In the genomic region with DNA sequence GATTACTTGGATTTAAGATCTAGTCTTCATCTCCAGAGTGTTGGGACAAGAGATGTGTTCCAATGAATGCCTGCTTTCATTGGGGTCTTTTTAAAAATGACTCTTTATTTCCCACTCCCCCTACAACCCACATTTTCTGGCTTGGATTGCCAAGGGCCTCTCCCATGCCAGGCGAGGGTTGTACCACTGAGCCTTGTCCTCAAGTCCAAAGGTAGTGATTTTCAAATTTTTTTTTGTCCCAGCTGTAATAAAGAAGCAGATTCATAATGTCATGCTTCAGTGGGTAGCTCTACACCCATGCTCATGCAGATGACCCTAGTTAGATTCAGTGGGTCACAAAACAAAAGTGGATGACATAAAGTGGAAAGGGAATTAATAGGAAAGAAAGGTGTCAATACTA, we compare ENCODE assay signal across 22 mouse cellular contexts. TPM values are rescaled to one million over a fixed set of nuclear protein-coding genes. Genes with fewer than 3 reads are reported as not detected.
DNase-seq lines count a peak whose midpoint lies in the region; ATAC-seq and TF ChIP-seq lines count a peak whose summit lies in the region.
"Had no signal": no experiment of that assay in that cellular context is flagged by ENCODE, and none has a peak within 500 bp of the region (broad histone marks: within the 10 kb centered on the region; RNA-seq: fewer than 3 reads in every experiment).

No protein-coding gene starts in this region.

- no peak for TF ChIP-seq CTCF in intestine, postnatal 0 days (IDR thresholded peaks at IDR 0.05; ENCODE audit: low read depth)
- TF ChIP-seq CTCF in kidney, adult 2 months (conservative IDR thresholded peaks at IDR 0.05; ENCODE audit: insufficient read depth, insufficient read length, low read depth, low read length) = no peak
- no peak for TF ChIP-seq CTCF in liver, adult 2 months (IDR thresholded peaks at IDR 0.05; ENCODE audit: low read depth, low read length)

- no peaks in the 10 kb centered on the region for H3K27me3 ChIP-seq in intestine, postnatal 0 days (replicated peaks; ENCODE audit: control insufficient read depth, insufficient read depth, low read length)
- no peaks in the 10 kb centered on the region for H3K27me3 ChIP-seq in intestine, embryonic 16.5 days (replicated peaks; ENCODE audit: control insufficient read depth, insufficient read depth, low read length)
- H3K27me3 ChIP-seq in kidney, adult 2 months (replicated peaks; ENCODE audit: control insufficient read depth, insufficient read depth, low read length) = no peaks in the 10 kb centered on the region
- H3K27me3 ChIP-seq in liver, adult 2 months (ENCODE audit: control insufficient read depth, insufficient read depth, low read length) = no peaks in the 10 kb centered on the region
- H3K27me3 ChIP-seq in liver, embryonic 11.5 days (replicated peaks; ENCODE audit: control insufficient read depth, insufficient read depth, low read length) = no peaks in the 10 kb centered on the region
- H3K27me3 ChIP-seq: CH12.LX, Patski had no signal

- no peaks in the 10 kb centered on the region; the same call in 1 of the 2 replicates for H3K79me2 ChIP-seq in liver, adult 2 months (ENCODE audit: control insufficient read depth, insufficient read depth, low read length)

- H3K27ac ChIP-seq in intestine, postnatal 0 days (ENCODE audit: low read depth, low read length) = no peak overlapping the region
- H3K27ac ChIP-seq in intestine, embryonic 16.5 days (ENCODE audit: low read length) = no peak overlapping the region
- no peak overlapping the region for H3K27ac ChIP-seq in kidney, adult 2 months (ENCODE audit: insufficient read depth, low read depth, low read length)
- H3K27ac ChIP-seq in liver, adult 2 months (replicated peaks; ENCODE audit: insufficient read depth, low read depth, low read length) = no peak overlapping the region
- H3K27ac ChIP-seq in liver, embryonic 11.5 days (ENCODE audit: low read depth, low read length) = no peak overlapping the region

- peak; percentile 52 for DNase-seq in kidney, adult 2 months
- no peak for DNase-seq in kidney, postnatal 4 days
- DNase-seq in kidney, adult 9 months = peak; percentile 56
- no peak for DNase-seq in kidney, postnatal 36 days
- peak; percentile 55 for DNase-seq in liver, adult 2 months (ENCODE audit: extremely low read depth, low read depth, low spot score)
- DNase-seq in liver, embryonic 11.5 days (ENCODE audit: low spot score) = no peak
- DNase-seq: adrenal gland, adult 2 months; adrenal gland, adult 8-10 months; adrenal gland, postnatal 10 days; adrenal gland, postnatal 14 days; adrenal gland, postnatal 25 days; adrenal gland, postnatal 36 days; B cell, adult 2 months; cerebellum, adult 11 months; cerebellum, adult 11-12 months had no signal

- H3K36me3 ChIP-seq in intestine, postnatal 0 days (ENCODE audit: control insufficient read depth, insufficient read depth) = no peaks in the 10 kb centered on the region
- no peaks in the 10 kb centered on the region for H3K36me3 ChIP-seq in intestine, embryonic 16.5 days (ENCODE audit: control insufficient read depth, insufficient read depth, low read length)
- H3K36me3 ChIP-seq in kidney, adult 2 months (ENCODE audit: control insufficient read depth, insufficient read depth, low read length) = peaks cover 2% of the 10 kb centered on the region; the same call in 1 of the 2 replicates
- H3K36me3 ChIP-seq in liver, adult 2 months (ENCODE audit: control insufficient read depth, insufficient read depth, low read length) = peaks cover 30% of the 10 kb centered on the region
- H3K36me3 ChIP-seq in liver, embryonic 11.5 days (ENCODE audit: control insufficient read depth, insufficient read depth, low read length) = no peaks in the 10 kb centered on the region; the same call in 1 of the 2 replicates

- WGBS in intestine, postnatal 0 days = 31% methylated on average over 1 of the region's 1 CpGs
- WGBS in intestine, embryonic 16.5 days = 72% methylated on average over 1 of the region's 1 CpGs
- 61% methylated on average over 1 of the region's 1 CpGs for WGBS in kidney, adult 2 months
- WGBS in liver, adult 2 months = 24% methylated on average over 1 of the region's 1 CpGs
- WGBS in liver, embryonic 11.5 days = 65% methylated on average over 1 of the region's 1 CpGs

- H3K4me2 ChIP-seq in intestine, postnatal 0 days (replicated peaks; ENCODE audit: low read depth) = no peak overlapping the region
- H3K4me2 ChIP-seq in intestine, embryonic 16.5 days (ENCODE audit: low read depth, low read length) = no peak overlapping the region
- H3K4me2 ChIP-seq in liver, embryonic 11.5 days = no peak overlapping the region

- no peak for TF ChIP-seq POLR2A in kidney, adult 2 months (IDR thresholded peaks at IDR 0.05; ENCODE audit: low read depth, low read length)
- TF ChIP-seq POLR2A in liver, adult 2 months (IDR thresholded peaks at IDR 0.05; ENCODE audit: extremely low read depth, insufficient read depth, low read length) = no peak

- no peaks in the 10 kb centered on the region for H3K9me3 ChIP-seq in intestine, postnatal 0 days (ENCODE audit: control insufficient read depth)
- H3K9me3 ChIP-seq in intestine, embryonic 16.5 days (ENCODE audit: control insufficient read depth, low read length) = no peaks in the 10 kb centered on the region
- H3K9me3 ChIP-seq in liver, embryonic 11.5 days (ENCODE audit: control insufficient read depth, low read length) = no peaks in the 10 kb centered on the region
- H3K9me3 ChIP-seq: G1E had no signal

- ATAC-seq in intestine, postnatal 0 days = peak; percentile 51
- no peak for ATAC-seq in intestine, embryonic 16.5 days
- no peak for ATAC-seq in liver, embryonic 11.5 days (replicated peaks; ENCODE audit: low FRiP score)
- ATAC-seq: activated CD4-positive, CD25-positive, alpha-beta regulatory T cell, adult 4 months; CD4-positive, CD25-positive, alpha-beta regulatory T cell, adult 4 months; Patski had no signal

- H3K4me3 ChIP-seq in intestine, postnatal 0 days (ENCODE audit: low read depth, low read length) = no peak overlapping the region
- no peak overlapping the region for H3K4me3 ChIP-seq in intestine, embryonic 16.5 days (ENCODE audit: low read length)
- H3K4me3 ChIP-seq in kidney, adult 2 months (ENCODE audit: insufficient read depth, low read depth, low read length) = no peak overlapping the region
- H3K4me3 ChIP-seq in liver, adult 2 months (ENCODE audit: insufficient read depth, low read depth, low read length) = no peak overlapping the region
- no peak overlapping the region for H3K4me3 ChIP-seq in liver, embryonic 11.5 days (ENCODE audit: low read depth, low read length)

- H3K9ac ChIP-seq in intestine, postnatal 0 days (ENCODE audit: low read depth, low read length) = no peak overlapping the region
- H3K9ac ChIP-seq in intestine, embryonic 16.5 days (ENCODE audit: low read depth, low read length) = no peak overlapping the region
- H3K9ac ChIP-seq in liver, adult 2 months (ENCODE audit: low read depth, low read length) = no peak overlapping the region
- no peak overlapping the region for H3K9ac ChIP-seq in liver, embryonic 11.5 days (ENCODE audit: low read depth, low read length)

- H3K4me1 ChIP-seq in intestine, postnatal 0 days (replicated peaks; ENCODE audit: control insufficient read depth, insufficient read depth, low read length) = no peaks in the 10 kb centered on the region
- H3K4me1 ChIP-seq in intestine, embryonic 16.5 days (ENCODE audit: control insufficient read depth, insufficient read depth, low read length) = no peaks in the 10 kb centered on the region
- H3K4me1 ChIP-seq in kidney, adult 2 months (ENCODE audit: control insufficient read depth, insufficient read depth, low read length) = peaks cover 5% of the 10 kb centered on the region; the same call in 1 of the 2 replicates
- H3K4me1 ChIP-seq in liver, adult 2 months (ENCODE audit: control insufficient read depth, insufficient read depth, low read length) = peaks cover 3% of the 10 kb centered on the region
- no peaks in the 10 kb centered on the region for H3K4me1 ChIP-seq in liver, embryonic 11.5 days (replicated peaks; ENCODE audit: control insufficient read depth, insufficient read depth, low read length)

RNA-seq across cellular contexts. Expression of gene Ggt7, which starts 28.9 kb away (rescaled TPM):
- polyA plus RNA-seq in intestine, postnatal 0 days (2015; fragmentation: Nextera tagmentation; extraction: Ambion mirVana) = 2.6 and 2.7 TPM in 2 replicates
- 4.0 and 4.2 TPM in 2 replicates for polyA plus RNA-seq in intestine, embryonic 16.5 days (2015; fragmentation: Nextera tagmentation; extraction: Ambion mirVana)
- 2.4 and 4.8 TPM in 2 replicates for polyA plus RNA-seq in kidney, adult 2 months (2012; rRNA removed)
- total RNA-seq in liver, adult 2 months (2014; rRNA removed) = 0.18 and 0.47 TPM in 2 replicates
- polyA plus RNA-seq in liver, adult 2 months (2012; rRNA removed) = 0.63 and 1.7 TPM in 2 replicates
- 1.0 and 1.3 TPM in 2 replicates for polyA plus RNA-seq in liver, embryonic 11.5 days (2014; fragmentation: Nextera tagmentation; extraction: Ambion mirVana)
- total RNA-seq: G1E had no signal
- polyA plus RNA-seq: G1E had no signal

RNA-seq across cellular contexts. Expression of gene Acss2, which starts 29.2 kb away (rescaled TPM):
- polyA plus RNA-seq in intestine, postnatal 0 days (2015; fragmentation: Nextera tagmentation; extraction: Ambion mirVana) = 8.4 and 9.5 TPM in 2 replicates
- 25.8 and 29.8 TPM in 2 replicates for polyA plus RNA-seq in intestine, embryonic 16.5 days (2015; fragmentation: Nextera tagmentation; extraction: Ambion mirVana)
- polyA plus RNA-seq in kidney, adult 2 months (2012; rRNA removed) = 149 and 173 TPM in 2 replicates
- total RNA-seq in liver, adult 2 months (2014; rRNA removed) = 204 and 297 TPM in 2 replicates
- polyA plus RNA-seq in liver, adult 2 months (2012; rRNA removed) = 155 and 248 TPM in 2 replicates
- 27.7 and 28.5 TPM in 2 replicates for polyA plus RNA-seq in liver, embryonic 11.5 days (2014; fragmentation: Nextera tagmentation; extraction: Ambion mirVana)

RNA-seq across cellular contexts. Expression of gene Gss, which starts 45.7 kb away (rescaled TPM):
- polyA plus RNA-seq in intestine, postnatal 0 days (2015; fragmentation: Nextera tagmentation; extraction: Ambion mirVana) = 210 and 219 TPM in 2 replicates
- 143 and 158 TPM in 2 replicates for polyA plus RNA-seq in intestine, embryonic 16.5 days (2015; fragmentation: Nextera tagmentation; extraction: Ambion mirVana)
- polyA plus RNA-seq in kidney, adult 2 months (2012; rRNA removed) = 248 and 308 TPM in 2 replicates
- 69.4 and 112 TPM in 2 replicates for total RNA-seq in liver, adult 2 months (2014; rRNA removed)
- polyA plus RNA-seq in liver, adult 2 months (2012; rRNA removed) = 113 and 134 TPM in 2 replicates
- polyA plus RNA-seq in liver, embryonic 11.5 days (2014; fragmentation: Nextera tagmentation; extraction: Ambion mirVana) = 59.7 and 60.5 TPM in 2 replicates

Comparison
In these comparisons a context has a peak if more than half of its experiments do, and no peak if none do; other contexts are left out.
1. DNase-seq: peak in kidney, adult 2 months (single experiment), kidney, adult 9 months (single experiment) and liver, adult 2 months (single experiment); none in kidney, postnatal 4 days (0 of 2), kidney, postnatal 36 days (0 of 2) and liver, embryonic 11.5 days (single experiment).